Mouse (Mus musculus) left cerebral cortex, adult 2 months (tissue): ENCODE measurements around the gene Olfr1410. TPM values are rescaled to one million over a fixed set of nuclear protein-coding genes. Genes with fewer than 3 reads are reported as not detected.
A peak's percentile ranks its signal among the peaks of the same experiment; 100 is the strongest.

Experiments
- DNase-seq, 2 experiments: peaks; one replicate each; pipeline ENCODE4 v3.0.0; 2021 to 2022; ENCODE audit warnings: low spot score in 2 of 2, mixed read lengths in 1 of 2; ENCODE audit errors: extremely low spot score in 1 of 2
- H3K27ac ChIP-seq: fragments of 200-600 bp; 2 replicates; pipeline ENCODE4 v1.8.1; 2022
- H3K4me3 ChIP-seq: fragments of 200-600 bp; 2 replicates; pipeline ENCODE4 v1.8.1; 2022
- CTCF ChIP-seq: fragments of 200-600 bp; IDR thresholded peaks from 2 replicates; pipeline ENCODE4 v1.8.1; 2022; ENCODE audit warnings: antibody characterized with exemption, mild to moderate bottlenecking, moderate library complexity
- intact Hi-C: fragments of 180-260 bp; cut with DNase I; formaldehyde crosslinking; loops from one replicate; pipeline ENCODE4 v1.15.1; 2025
- total RNA-seq, 2 experiments: library from RNA; stranded (reverse); gene quantifications; 2 replicates each; pipeline ENCODE4 v1.2.3; 2021

Olfr1410 gene
- total RNA-seq, 2 experiments from 2014 or later: not detected

GRCm38 (mm10) chr1:92643691-92644090 is 38.1 kb downstream of the Olfr1410 start:
- Histone ChIP-seq H3K27ac (no peak overlapping the region), H3K4me3 (no peak overlapping the region)
- intact Hi-C loops: no loop called here
- no peak for TF ChIP-seq CTCF
- DNase-seq: no peak

GRCm38 (mm10) chr1:92644916-92645315 is 39.3 kb downstream of the Olfr1410 start:
- Histone ChIP-seq H3K4me3 (no peak overlapping the region), H3K27ac (no peak overlapping the region)
- no peak for DNase-seq
- intact Hi-C loops: loop anchor here (5.0 kb wide), 1 partner anchor 252 kb away; no protein-coding TSS in a partner anchor
- no peak for TF ChIP-seq CTCF

- no peak for TF ChIP-seq CTCF
- DNase-seq: no peak
- Histone ChIP-seq H3K27ac (no peak overlapping the region), H3K4me3 (no peak overlapping the region)
- intact Hi-C loops: loop anchor here (2.0 to 5.0 kb wide), 2 partner anchors 31 to 251 kb away; no protein-coding TSS in a partner anchor
These were observed 40.5 kb downstream of the Olfr1410 start for GRCm38 (mm10) chr1:92646111-92646510.

- intact Hi-C loops: loop anchor here (2.0 to 5.0 kb wide), 2 partner anchors 32 to 251 kb away; no protein-coding TSS in a partner anchor
- no peak for TF ChIP-seq CTCF
- H3K4me3 ChIP-seq: no peak overlapping the region
- peak in 1 of 2 experiments; percentile 5 for DNase-seq
- no peak overlapping the region for H3K27ac ChIP-seq
These were observed 41.0 kb downstream of the Olfr1410 start for GRCm38 (mm10) chr1:92646601-92647000.

GRCm38 (mm10) chr1:92647026-92647425 is 41.4 kb downstream of the Olfr1410 start:
- DNase-seq: no peak
- Histone ChIP-seq H3K4me3 (no peak overlapping the region), H3K27ac (no peak overlapping the region)
- intact Hi-C loops: loop anchor here (2.0 to 5.0 kb wide), 2 partner anchors 32 to 250 kb away; no protein-coding TSS in a partner anchor
- no peak for TF ChIP-seq CTCF

GRCm38 (mm10) chr1:92647752-92648151 is 42.2 kb downstream of the Olfr1410 start:
- intact Hi-C loops: loop anchor here (1.0 to 5.0 kb wide), 4 partner anchors 33 to 250 kb away; no protein-coding TSS in a partner anchor
- Histone ChIP-seq H3K4me3 (no peak overlapping the region), H3K27ac (no peak overlapping the region)
- TF ChIP-seq CTCF: peak; percentile 86
- peak; percentile 68 to 75 for DNase-seq

- Histone ChIP-seq H3K4me3 (no peak overlapping the region), H3K27ac (no peak overlapping the region)
- intact Hi-C loops: loop anchor here (1.0 to 5.0 kb wide), 3 partner anchors 127 to 249 kb away; no protein-coding TSS in a partner anchor
- DNase-seq: no peak
- TF ChIP-seq CTCF: no peak
These were observed 42.6 kb downstream of the Olfr1410 start for GRCm38 (mm10) chr1:92648197-92648596.

- Histone ChIP-seq H3K4me3 (no peak within 1 kb of the TSS), H3K27ac (no peak within 1 kb of the TSS)
- peak; percentile 89 for TF ChIP-seq CTCF
- peak; percentile 74 to 78 for DNase-seq
- intact Hi-C loops: loop anchor here (1.0 to 5.0 kb wide), 3 partner anchors 127 to 249 kb away; no protein-coding TSS in a partner anchor
These were observed 43.1 kb downstream of the Olfr1410 start, which contains the start of gene Otos for GRCm38 (mm10) chr1:92648673-92649072. Gene Otos (minus strand): TSS chr1:92648841.

GRCm38 (mm10) chr1:92651467-92651866 is 45.9 kb downstream of the Olfr1410 start:
- intact Hi-C loops: no loop called here
- Histone ChIP-seq H3K4me3 (no peak overlapping the region), H3K27ac (no peak overlapping the region)
- no peak for DNase-seq
- no peak for TF ChIP-seq CTCF

- no peak for TF ChIP-seq CTCF
- Histone ChIP-seq H3K27ac (no peak overlapping the region), H3K4me3 (no peak overlapping the region)
- no peak for DNase-seq
- intact Hi-C loops: no loop called here
These were observed 47.6 kb downstream of the Olfr1410 start for GRCm38 (mm10) chr1:92653179-92653578.

- DNase-seq: no peak
- intact Hi-C loops: no loop called here
- Histone ChIP-seq H3K4me3 (no peak overlapping the region), H3K27ac (no peak overlapping the region)
- no peak for TF ChIP-seq CTCF
These were observed 49.1 kb downstream of the Olfr1410 start for GRCm38 (mm10) chr1:92654676-92655075.

GRCm38 (mm10) chr1:92657025-92657820 is 51.6 kb downstream of the Olfr1410 start:
- no peak overlapping the region for H3K4me3 ChIP-seq
- intact Hi-C loops: no loop called here
- TF ChIP-seq CTCF: no peak
- H3K27ac ChIP-seq: no peak overlapping the region
- no peak for DNase-seq
